Comparison of ENCODE assay signal across 10 mouse cellular contexts in genomic region chr2:180597490-180597889, GRCm38 (mm10). TPM values are rescaled to one million over a fixed set of nuclear protein-coding genes. Genes with fewer than 3 reads are reported as not detected.
DNase-seq lines count a peak whose midpoint lies in the region; ATAC-seq and TF ChIP-seq lines count a peak whose summit lies in the region.
"Had no signal": no experiment of that assay in that cellular context is flagged by ENCODE, and none has a peak within 500 bp of the region (broad histone marks: within the 10 kb centered on the region; RNA-seq: fewer than 3 reads in every experiment).

Col9a3 (plus strand) TSS chr2:180597790.

- H3K4me2 ChIP-seq in kidney, embryonic 14.5 days (replicated peaks; ENCODE audit: low read depth, low read length): peak within 1 kb of the TSS; percentile 43
- peak within 1 kb of the TSS; percentile 62 for H3K4me2 ChIP-seq in forebrain, embryonic 14.5 days (ENCODE audit: low read length)
- H3K4me2 ChIP-seq in liver, embryonic 13.5 days: peak within 1 kb of the TSS; percentile 21

- peaks cover 31% of the 10 kb centered on the region for H3K36me3 ChIP-seq in kidney, embryonic 14.5 days (ENCODE audit: control insufficient read depth, insufficient read depth, low read length)
- H3K36me3 ChIP-seq in ES-E14 (ENCODE audit: control insufficient read depth, insufficient read depth, low read length, poor library complexity, severe bottlenecking): peaks cover 23% of the 10 kb centered on the region
- peaks cover 34% of the 10 kb centered on the region for H3K36me3 ChIP-seq in forebrain, embryonic 14.5 days (ENCODE audit: control insufficient read depth, insufficient read depth, low read length)
- peaks cover 35% of the 10 kb centered on the region for H3K36me3 ChIP-seq in liver, embryonic 13.5 days

- H3K27ac ChIP-seq in kidney, embryonic 14.5 days (ENCODE audit: low read depth, low read length): no peak within 1 kb of the TSS
- H3K27ac ChIP-seq in ES-E14 (ENCODE audit: insufficient read depth, low read depth, low read length, poor library complexity, severe bottlenecking): no peak within 1 kb of the TSS
- H3K27ac ChIP-seq in forebrain, embryonic 14.5 days (ENCODE audit: low read depth, low read length): peak within 1 kb of the TSS; percentile 18; the same call in 1 of the 2 replicates
- H3K27ac ChIP-seq in liver, embryonic 13.5 days: no peak within 1 kb of the TSS
- H3K27ac ChIP-seq: gastrocnemius, adult 2 months had no signal

- in situ Hi-C loops in ES-E14 (cut with MboI; ENCODE audit: low sequenced_read_pairs in 2 of 2, unreplicated experiment in 2 of 2): no loop called here

- TF ChIP-seq POLR2A in lung, adult 2 months (IDR thresholded peaks at IDR 0.05; ENCODE audit: borderline replicate concordance, extremely low read depth, low read depth, low read length): no peak

- H3K27me3 ChIP-seq in kidney, embryonic 14.5 days (ENCODE audit: control insufficient read depth, insufficient read depth, low read length): peaks cover 13% of the 10 kb centered on the region
- peaks cover 8% of the 10 kb centered on the region; the same call in 1 of the 2 replicates for H3K27me3 ChIP-seq in forebrain, embryonic 14.5 days (replicated peaks; ENCODE audit: control insufficient read depth, insufficient read depth, low read length)
- H3K27me3 ChIP-seq in liver, embryonic 13.5 days: peaks cover 46% of the 10 kb centered on the region

- H3K4me1 ChIP-seq in kidney, embryonic 14.5 days (ENCODE audit: control insufficient read depth, insufficient read depth, low read length): peaks cover 2% of the 10 kb centered on the region; the same call in 1 of the 2 replicates
- H3K4me1 ChIP-seq in ES-E14 (ENCODE audit: control insufficient read depth in 2 of 2, insufficient read depth in 2 of 2, low read length in 2 of 2, poor library complexity in 1 of 2): peaks cover 0 to 3% of the 10 kb centered on the region in 2 experiments; a peak in 1 of 4 replicates
- peaks cover 11% of the 10 kb centered on the region for H3K4me1 ChIP-seq in forebrain, embryonic 14.5 days (ENCODE audit: control insufficient read depth, insufficient read depth, low read length)
- no peaks in the 10 kb centered on the region for H3K4me1 ChIP-seq in liver, embryonic 13.5 days (replicated peaks)
- 0 out of 2 replicates have a peak, but pooled peaks cover 2% of the 10 kb centered on the region for H3K4me1 ChIP-seq in lung, adult 2 months (ENCODE audit: control insufficient read depth, insufficient read depth, low read length)

- WGBS in kidney, embryonic 14.5 days: 61% methylated on average over 4 of the region's 4 CpGs
- WGBS in forebrain, embryonic 14.5 days: 51% methylated on average over 4 of the region's 4 CpGs
- WGBS in liver, embryonic 13.5 days (ENCODE audit: insufficient replicate concordance): 41% methylated on average over 4 of the region's 4 CpGs
- 48% methylated on average over 4 of the region's 4 CpGs for WGBS in lung, adult 2 months

- peak within 1 kb of the TSS; percentile 42 for H3K9ac ChIP-seq in kidney, embryonic 14.5 days (ENCODE audit: low read depth, low read length)
- peak within 1 kb of the TSS; percentile 37; the same call in 1 of the 2 replicates for H3K9ac ChIP-seq in ES-E14 (ENCODE audit: insufficient read depth, low read depth, low read length, poor library complexity, severe bottlenecking)
- H3K9ac ChIP-seq in forebrain, embryonic 14.5 days (ENCODE audit: low read length): peak within 1 kb of the TSS; percentile 66
- no peak within 1 kb of the TSS for H3K9ac ChIP-seq in liver, embryonic 13.5 days

- no peak for ATAC-seq in kidney, embryonic 14.5 days (ENCODE audit: low FRiP score, low TSS enrichment)
- ATAC-seq in forebrain, embryonic 14.5 days: no peak
- ATAC-seq in liver, embryonic 13.5 days (ENCODE audit: low read depth): no peak
- ATAC-seq in megakaryocyte progenitor cell, adult 5-6 weeks (replicated peaks; ENCODE audit: poor library complexity): no peak

- no peak for TF ChIP-seq CTCF in lung, adult 2 months (IDR thresholded peaks at IDR 0.05; ENCODE audit: insufficient read depth, low read length)

- H3K4me3 ChIP-seq in kidney, embryonic 14.5 days (ENCODE audit: low read length): peak within 1 kb of the TSS; percentile 30
- H3K4me3 ChIP-seq in ES-E14 (ENCODE audit: insufficient read depth in 1 of 2, low read depth in 1 of 2, low read length in 2 of 2, poor library complexity in 1 of 2, severe bottlenecking in 1 of 2): peak within 1 kb of the TSS; percentile 51 to 63
- peak within 1 kb of the TSS; percentile 32 for H3K4me3 ChIP-seq in forebrain, embryonic 14.5 days (ENCODE audit: low read depth, low read length)
- no peak within 1 kb of the TSS for H3K4me3 ChIP-seq in liver, embryonic 13.5 days (replicated peaks)
- no peak within 1 kb of the TSS for H3K4me3 ChIP-seq in lung, adult 2 months (replicated peaks; ENCODE audit: extremely low read depth, low read depth, low read length)
- H3K4me3 ChIP-seq: gastrocnemius, adult 2 months; megakaryocyte, embryonic 14.5 days had no signal

- DNase-seq in kidney, postnatal 14 days: no peak
- DNase-seq in ES-E14 (ENCODE audit: low read depth, low spot score): no peak
- DNase-seq in forebrain, embryonic 14.5 days (ENCODE audit: low spot score): no peak
- DNase-seq in liver, embryonic 13.5 days: no peak
- no peak for DNase-seq in embryo, embryonic 10.5 days (ENCODE audit: low spot score)
- no peak for DNase-seq in lung, adult 2 months
- DNase-seq: gastrocnemius, adult 2 months had no signal

- no peaks in the 10 kb centered on the region for H3K9me3 ChIP-seq in kidney, embryonic 14.5 days (ENCODE audit: control insufficient read depth, low read length)
- H3K9me3 ChIP-seq in ES-E14 (ENCODE audit: control insufficient read depth, insufficient read depth, low read depth, low read length): no peaks in the 10 kb centered on the region
- H3K9me3 ChIP-seq in forebrain, embryonic 14.5 days (replicated peaks; ENCODE audit: control insufficient read depth, low read length): no peaks in the 10 kb centered on the region
- no peaks in the 10 kb centered on the region for H3K9me3 ChIP-seq in liver, embryonic 13.5 days (replicated peaks)
- H3K9me3 ChIP-seq: megakaryocyte, embryonic 14.5 days had no signal

TF ChIP-seq in ES-E14, 5 proteins besides CTCF, POLR2A, EP300 and RAD21:
- TF ChIP-seq ZC3H11A (IDR thresholded peaks at IDR 0.05; ENCODE audit: borderline replicate concordance, low read depth, low read length) (no peak), ZNF384 (IDR thresholded peaks at IDR 0.05; ENCODE audit: low read depth, low read length) (no peak), HCFC1 (IDR thresholded peaks at IDR 0.05; ENCODE audit: borderline replicate concordance, insufficient read depth, low read length) (no peak), CHD2 (IDR thresholded peaks at IDR 0.05; ENCODE audit: low read depth, low read length) (no peak), MAFK (IDR thresholded peaks at IDR 0.05; ENCODE audit: insufficient read depth, low read depth, low read length) (no peak)

RNA-seq across cellular contexts. Expression of gene Col9a3, which starts in this region (rescaled TPM):
- polyA plus RNA-seq in kidney, embryonic 14.5 days (2014; fragmentation: Nextera tagmentation; extraction: Ambion mirVana): 4.4 and 6.4 TPM in 2 replicates
- total RNA-seq in ES-E14 (2012; rRNA removed): 5.4 and 7.9 TPM in 2 replicates
- 25.1 and 28.6 TPM in 2 replicates for polyA plus RNA-seq in forebrain, embryonic 14.5 days (2014; fragmentation: Nextera tagmentation; extraction: Ambion mirVana)
- 1.5 and 2.1 TPM in 2 replicates for polyA plus RNA-seq in liver, embryonic 13.5 days (2015; fragmentation: Nextera tagmentation; extraction: Ambion mirVana)
- total RNA-seq in megakaryocyte progenitor cell, adult 5-6 weeks (2015): 0.30 TPM in 1 of 2 replicates, not detected in the other
- 0.47 TPM in 1 of 2 replicates, not detected in the other for total RNA-seq in megakaryocyte progenitor cell, adult 5-6 weeks (2017)
- 1.6 TPM in 2 replicates for polyA plus RNA-seq in lung, adult 2 months (2012; rRNA removed)
- total RNA-seq: gastrocnemius, adult 2 months had no signal

Comparison
In these comparisons a context has a peak if more than half of its experiments do, and no peak if none do; other contexts are left out.
1. H3K4me3 ChIP-seq: peak in kidney, embryonic 14.5 days (single experiment), ES-E14 (2 of 2) and forebrain, embryonic 14.5 days (single experiment); none in liver, embryonic 13.5 days (single experiment) and lung, adult 2 months (single experiment).
2. Peak in every context shown above with its lines, with median percentiles within 50 percentile points of each other: H3K4me2 ChIP-seq.